Mouse (Mus musculus): ENCODE results near the gene Gnl2. TPM values are rescaled to one million over a fixed set of nuclear protein-coding genes. Genes with fewer than 3 reads are reported as not detected.

Gnl2 gene
- polyA plus RNA-seq, 1 experiment, result 3.1 TPM

- no peak for TF ChIP-seq GATA1 (IDR thresholded peaks at IDR 0.05; ENCODE audit: low read length)
- no peak for TF ChIP-seq TAL1 (IDR thresholded peaks at IDR 0.05; ENCODE audit: low read length)
- Histone ChIP-seq H3K36me3 (ENCODE audit: control insufficient read depth) (peaks cover 56% of the 10 kb centered on the region), H3K4me3 (replicated peaks) (no peak overlapping the region)
These were observed 81.0 kb downstream of the Gnl2 start for GRCm38 (mm10) chr4:125097412-125097811.

GRCm38 (mm10) chr4:125099458-125099857, 83.1 kb downstream of the Gnl2 start:
- H3K36me3 ChIP-seq (ENCODE audit: control insufficient read depth), result peaks cover 65% of the 10 kb centered on the region
- TF ChIP-seq GATA1 (IDR thresholded peaks at IDR 0.05; ENCODE audit: low read length), result no peak
- H3K27me3 ChIP-seq (ENCODE audit: control insufficient read depth), result no peaks in the 10 kb centered on the region
- H3K4me1 ChIP-seq (ENCODE audit: control insufficient read depth), result no peaks in the 10 kb centered on the region
- H3K4me3 ChIP-seq (replicated peaks), result no peak overlapping the region
- H3K9me3 ChIP-seq (ENCODE audit: control insufficient read depth, low read length), result no peaks in the 10 kb centered on the region

More at GRCm38 (mm10) chr4:125097412-125097811, 81.0 kb downstream of the Gnl2 start:
- Histone ChIP-seq H3K27me3 (ENCODE audit: control insufficient read depth) (no peaks in the 10 kb centered on the region), H3K4me1 (ENCODE audit: control insufficient read depth) (no peaks in the 10 kb centered on the region), H3K9me3 (ENCODE audit: control insufficient read depth, low read length) (no peaks in the 10 kb centered on the region)

GRCm38 (mm10) chr4:125101334-125101733, 84.9 kb downstream of the Gnl2 start:
- TF ChIP-seq TAL1 (IDR thresholded peaks at IDR 0.05; ENCODE audit: low read length) (no peak), GATA1 (IDR thresholded peaks at IDR 0.05; ENCODE audit: low read length) (no peak)

More at GRCm38 (mm10) chr4:125101334-125101733, 84.9 kb downstream of the Gnl2 start:
- no peaks in the 10 kb centered on the region for H3K27me3 ChIP-seq (ENCODE audit: control insufficient read depth)
- no peak overlapping the region for H3K4me3 ChIP-seq (replicated peaks)
- H3K4me1 ChIP-seq (ENCODE audit: control insufficient read depth), result no peaks in the 10 kb centered on the region
- H3K36me3 ChIP-seq (ENCODE audit: control insufficient read depth), result peaks cover 68% of the 10 kb centered on the region
- no peaks in the 10 kb centered on the region for H3K9me3 ChIP-seq (ENCODE audit: control insufficient read depth, low read length)

Other genes with a start within 250 kb of the Gnl2 start
- 3.1 and 3.6 TPM in 2 replicates for gene Mtf1, start 214.5 kb upstream of the Gnl2 start, polyA plus RNA-seq (2012)
- 0.76 and 1.0 TPM in 2 replicates for gene Yrdc, start 165.9 kb upstream of the Gnl2 start, polyA plus RNA-seq (2012)
- gene 1110065P20Rik, start 165.4 kb upstream of the Gnl2 start, polyA plus RNA-seq (2012), result 0.90 and 1.2 TPM in 2 replicates
- gene Maneal, start 154.4 kb upstream of the Gnl2 start, polyA plus RNA-seq (2012), result not detected in 2 replicates
- not detected in 2 replicates for gene Epha10, start 135.7 kb upstream of the Gnl2 start, polyA plus RNA-seq (2012)
- gene 9930104L06Rik, start 79.5 kb upstream of the Gnl2 start, polyA plus RNA-seq (2012), result 0.52 and 0.61 TPM in 2 replicates
- 34.5 and 34.6 TPM in 2 replicates for gene Cdca8, start 77.3 kb upstream of the Gnl2 start, polyA plus RNA-seq (2012)
- 0.02 TPM in 1 of 2 replicates, not detected in the other for gene Rspo1, start 30.2 kb upstream of the Gnl2 start, polyA plus RNA-seq (2012)
- not detected in 2 replicates for gene Dnali1, start 49.1 kb downstream of the Gnl2 start, polyA plus RNA-seq (2012)
- gene Snip1, start 50.1 kb downstream of the Gnl2 start, polyA plus RNA-seq (2012), result 2.3 and 3.2 TPM in 2 replicates
- 14.6 and 15.6 TPM in 2 replicates for gene Meaf6, start 68.5 kb downstream of the Gnl2 start, polyA plus RNA-seq (2012)
- gene Zc3h12a, start 111.3 kb downstream of the Gnl2 start, polyA plus RNA-seq (2012), result 0.13 and 0.19 TPM in 2 replicates